Mouse (Mus musculus): ENCODE measurements around the gene Foxc2. TPM values are rescaled to one million over a fixed set of nuclear protein-coding genes. Genes with fewer than 3 reads are reported as not detected.
A peak's percentile ranks its signal among the peaks of the same experiment; 100 is the strongest.

The Foxc2 gene
- polyA plus RNA-seq, 2 experiments, result 9.7 to 14.3 TPM

DNA sequence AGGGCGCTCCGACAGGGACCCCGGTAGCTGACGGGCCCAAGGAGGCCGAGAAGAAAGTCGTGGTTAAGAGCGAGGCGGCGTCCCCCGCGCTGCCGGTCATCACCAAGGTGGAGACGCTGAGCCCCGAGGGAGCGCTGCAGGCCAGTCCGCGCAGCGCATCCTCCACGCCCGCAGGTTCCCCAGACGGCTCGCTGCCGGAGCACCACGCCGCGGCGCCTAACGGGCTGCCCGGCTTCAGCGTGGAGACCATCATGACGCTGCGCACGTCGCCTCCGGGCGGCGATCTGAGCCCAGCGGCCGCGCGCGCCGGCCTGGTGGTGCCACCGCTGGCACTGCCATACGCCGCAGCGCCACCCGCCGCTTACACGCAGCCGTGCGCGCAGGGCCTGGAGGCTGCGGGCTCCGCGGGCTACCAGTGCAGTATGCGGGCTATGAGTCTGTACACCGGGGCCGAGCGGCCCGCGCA lies 1.2 kb downstream of the Foxc2 start:
- peak overlapping the region; percentile 71 for H3K9ac ChIP-seq (ENCODE audit: low read depth, low read length, severe bottlenecking)
- no peaks in the 10 kb centered on the region; the same call in 1 of the 2 replicates for H3K4me1 ChIP-seq (ENCODE audit: control insufficient read depth, insufficient read depth, low read length)
- H3K27me3 ChIP-seq (ENCODE audit: control insufficient read depth, insufficient read depth, low read length), result peaks cover 72% of the 10 kb centered on the region
- WGBS, result under 1% methylated on average over 39 of the region's 62 CpGs
- ATAC-seq (ENCODE audit: low FRiP score, low read depth), result no peak
- H3K4me3 ChIP-seq (replicated peaks; ENCODE audit: low read length), result peak overlapping the region; percentile 62
- no peak for TF ChIP-seq POLR2A (IDR thresholded peaks at IDR 0.05; ENCODE audit: borderline replicate concordance, extremely low read depth, insufficient read depth, insufficient read length)
- H3K27ac ChIP-seq (replicated peaks; ENCODE audit: low read depth, low read length), result peak overlapping the region; percentile 84
- peaks cover 9% of the 10 kb centered on the region; the same call in 1 of the 2 replicates for H3K36me3 ChIP-seq (ENCODE audit: control insufficient read depth, insufficient read depth, low read length)
- DNase-seq (ENCODE audit: low spot score), result no peak
- H3K9me3 ChIP-seq (ENCODE audit: control insufficient read depth, low read length), result no peaks in the 10 kb centered on the region
- H3K4me2 ChIP-seq (replicated peaks; ENCODE audit: low read depth, low read length, severe bottlenecking), result peak overlapping the region; percentile 84

GRCm38 (mm10) chr8:121117906-121118305 lies 1.9 kb downstream of the Foxc2 start:
- no peak overlapping the region for H3K27ac ChIP-seq (replicated peaks; ENCODE audit: low read depth, low read length)
- H3K4me1 ChIP-seq (ENCODE audit: control insufficient read depth, insufficient read depth, low read length), result no peaks in the 10 kb centered on the region; the same call in 1 of the 2 replicates
- no peaks in the 10 kb centered on the region for H3K9me3 ChIP-seq (ENCODE audit: control insufficient read depth, low read length)
- DNase-seq (ENCODE audit: low spot score) (no peak), ATAC-seq (ENCODE audit: low FRiP score, low read depth) (no peak)
- TF ChIP-seq POLR2A (IDR thresholded peaks at IDR 0.05; ENCODE audit: borderline replicate concordance, extremely low read depth, insufficient read depth, insufficient read length), result no peak
- peak overlapping the region; percentile 84 for H3K4me2 ChIP-seq (replicated peaks; ENCODE audit: low read depth, low read length, severe bottlenecking)
- peaks cover 9% of the 10 kb centered on the region; the same call in 1 of the 2 replicates for H3K36me3 ChIP-seq (ENCODE audit: control insufficient read depth, insufficient read depth, low read length)
- peak overlapping the region; percentile 71 for H3K9ac ChIP-seq (ENCODE audit: low read depth, low read length, severe bottlenecking)
- peaks cover 79% of the 10 kb centered on the region for H3K27me3 ChIP-seq (ENCODE audit: control insufficient read depth, insufficient read depth, low read length)
- H3K4me3 ChIP-seq (replicated peaks; ENCODE audit: low read length), result peak overlapping the region; percentile 62
- WGBS, result under 1% methylated on average over 28 of the region's 28 CpGs

DNA sequence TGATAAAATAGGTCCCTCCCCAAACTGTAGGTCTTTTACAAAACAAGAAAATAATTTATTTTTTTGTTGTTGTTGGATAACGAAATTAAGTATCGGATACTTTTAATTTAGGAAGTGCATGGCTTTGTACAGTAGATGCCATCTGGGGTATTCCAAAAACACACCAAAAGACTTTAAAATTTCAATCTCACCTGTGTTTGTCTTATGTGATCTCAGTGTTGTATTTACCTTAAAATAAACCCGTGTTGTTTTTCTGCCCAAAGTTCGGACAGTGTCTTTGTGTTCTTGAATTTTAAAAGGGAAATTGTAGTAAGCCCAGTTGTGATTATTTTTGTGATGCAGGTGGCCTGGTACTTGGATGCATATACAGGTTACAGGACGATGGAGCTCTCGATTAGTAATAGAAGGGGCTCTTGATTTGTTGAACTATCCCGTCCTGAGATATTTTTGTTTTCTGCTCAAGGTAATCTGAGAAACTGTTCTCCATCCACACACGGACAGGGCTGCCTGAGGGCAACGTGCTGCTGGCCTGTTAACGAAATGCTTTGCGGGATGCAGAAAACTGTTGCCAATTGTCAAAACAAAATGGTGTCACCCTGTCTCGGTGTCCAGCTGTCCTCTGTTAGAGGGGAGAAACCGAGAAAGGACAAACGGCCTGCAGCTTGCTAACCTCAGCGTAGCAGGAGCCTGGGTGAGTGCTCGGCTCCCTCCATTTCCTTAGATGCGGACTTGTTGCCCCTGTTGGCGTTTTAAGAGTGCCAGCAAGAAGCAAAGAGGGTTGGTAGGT lies 2.9 kb downstream of the Foxc2 start:
- H3K36me3 ChIP-seq (ENCODE audit: control insufficient read depth, insufficient read depth, low read length), result peaks cover 9% of the 10 kb centered on the region; the same call in 1 of the 2 replicates
- 4% methylated on average over 18 of the region's 18 CpGs for WGBS
- H3K4me2 ChIP-seq (replicated peaks; ENCODE audit: low read depth, low read length, severe bottlenecking), result peak overlapping the region; percentile 84
- no peak overlapping the region for H3K27ac ChIP-seq (replicated peaks; ENCODE audit: low read depth, low read length)
- H3K27me3 ChIP-seq (ENCODE audit: control insufficient read depth, insufficient read depth, low read length), result peaks cover 83% of the 10 kb centered on the region
- ATAC-seq (ENCODE audit: low FRiP score, low read depth) (no peak), DNase-seq (ENCODE audit: low spot score) (no peak)
- TF ChIP-seq POLR2A (IDR thresholded peaks at IDR 0.05; ENCODE audit: borderline replicate concordance, extremely low read depth, insufficient read depth, insufficient read length), result no peak
- H3K9ac ChIP-seq (ENCODE audit: low read depth, low read length, severe bottlenecking), result peak overlapping the region; percentile 71
- no peaks in the 10 kb centered on the region for H3K9me3 ChIP-seq (ENCODE audit: control insufficient read depth, low read length)
- H3K4me3 ChIP-seq (replicated peaks; ENCODE audit: low read length), result peak overlapping the region; percentile 62
- no peaks in the 10 kb centered on the region for H3K4me1 ChIP-seq (ENCODE audit: control insufficient read depth, insufficient read depth, low read length)

GRCm38 (mm10) chr8:121119635-121120455 lies 3.9 kb downstream of the Foxc2 start:
- Histone ChIP-seq H3K9me3 (ENCODE audit: control insufficient read depth, low read length) (no peaks in the 10 kb centered on the region), H3K27ac (replicated peaks; ENCODE audit: low read depth, low read length) (no peak overlapping the region), H3K36me3 (ENCODE audit: control insufficient read depth, insufficient read depth, low read length) (peaks cover 9% of the 10 kb centered on the region; the same call in 1 of the 2 replicates), H3K4me3 (replicated peaks; ENCODE audit: low read length) (peak overlapping the region; percentile 62), H3K4me2 (replicated peaks; ENCODE audit: low read depth, low read length, severe bottlenecking) (peak overlapping the region; percentile 84), H3K9ac (ENCODE audit: low read depth, low read length, severe bottlenecking) (peak overlapping the region; percentile 46), H3K4me1 (ENCODE audit: control insufficient read depth, insufficient read depth, low read length) (peaks cover 2% of the 10 kb centered on the region; the same call in 1 of the 2 replicates), H3K27me3 (ENCODE audit: control insufficient read depth, insufficient read depth, low read length) (peaks cover 87% of the 10 kb centered on the region)
- ATAC-seq (ENCODE audit: low FRiP score, low read depth), result no peak
- no peak for TF ChIP-seq POLR2A (IDR thresholded peaks at IDR 0.05; ENCODE audit: borderline replicate concordance, extremely low read depth, insufficient read depth, insufficient read length)
- 14% methylated on average over 12 of the region's 12 CpGs for WGBS
- no peak for DNase-seq (ENCODE audit: low spot score)
